Mouse (Mus musculus) MN1 (cell line): Measurements from ENCODE around the gene P2rx6.
A peak's percentile ranks its signal among the peaks of the same experiment; 100 is the strongest.

Experiments used
- DNase-seq: peaks from one replicate; pipeline ENCODE4 v3.0.0-alpha.2; 2016; ENCODE audit warnings: low spot score

The P2rx6 gene

GRCm38 (mm10) chr16:17561751-17562208 is at the start of gene P2rx6:
P2rx6 (plus strand) TSS chr16:17561885.
- peak; percentile 79 for DNase-seq

GRCm38 (mm10) chr16:17518910-17519309 is 42.8 kb upstream of the P2rx6 start:
- no peak for DNase-seq

GRCm38 (mm10) chr16:17524156-17524555 is 37.5 kb upstream of the P2rx6 start:
- DNase-seq, result no peak

- no peak for DNase-seq
These were observed 36.2 kb upstream of the P2rx6 start for GRCm38 (mm10) chr16:17525524-17525923.

- DNase-seq, result no peak
These were observed 35.5 kb upstream of the P2rx6 start for GRCm38 (mm10) chr16:17526223-17526622.

- no peak for DNase-seq
These were observed 34.1 kb upstream of the P2rx6 start for GRCm38 (mm10) chr16:17527606-17528005.

GRCm38 (mm10) chr16:17528276-17528675 is 33.4 kb upstream of the P2rx6 start:
- no peak for DNase-seq

- no peak for DNase-seq
These were observed 31.6 kb upstream of the P2rx6 start for GRCm38 (mm10) chr16:17529981-17530586.

GRCm38 (mm10) chr16:17530640-17531288 is 30.9 kb upstream of the P2rx6 start, which contains the start of gene Thap7:
Thap7 (minus strand) TSS chr16:17531136.
- peak; percentile 98 for DNase-seq

- peak; percentile 75 for DNase-seq
These were observed 29.4 kb upstream of the P2rx6 start for GRCm38 (mm10) chr16:17532271-17532670.

GRCm38 (mm10) chr16:17532676-17533329 is 28.9 kb upstream of the P2rx6 start:
- no peak for DNase-seq

GRCm38 (mm10) chr16:17536584-17536983 is 25.1 kb upstream of the P2rx6 start:
- DNase-seq, result no peak

GRCm38 (mm10) chr16:17542632-17543031 is 19.1 kb upstream of the P2rx6 start:
- no peak for DNase-seq

- no peak for DNase-seq
These were observed 8.8 kb upstream of the P2rx6 start for GRCm38 (mm10) chr16:17552837-17553236.

GRCm38 (mm10) chr16:17553910-17554685 is 7.6 kb upstream of the P2rx6 start:
- peak; percentile 92 for DNase-seq

GRCm38 (mm10) chr16:17554702-17555101 is 7.0 kb upstream of the P2rx6 start:
- DNase-seq, result peak; percentile 70

- no peak for DNase-seq
These were observed 5.5 kb upstream of the P2rx6 start for GRCm38 (mm10) chr16:17556180-17556579.

- DNase-seq, result no peak
These were observed 4.8 kb upstream of the P2rx6 start for GRCm38 (mm10) chr16:17556907-17557306.

- peak; percentile 74 for DNase-seq
These were observed 3.7 kb upstream of the P2rx6 start for GRCm38 (mm10) chr16:17557947-17558480.

- no peak for DNase-seq
These were observed 2.9 kb upstream of the P2rx6 start for GRCm38 (mm10) chr16:17558811-17559210.

GRCm38 (mm10) chr16:17559396-17560027 is 2.2 kb upstream of the P2rx6 start:
- DNase-seq, result no peak
